Mouse (Mus musculus) hindlimb bud, embryonic 11.5 days (tissue): ENCODE results near the gene Spaar.
"Not testable (repeated sequence)": the region's sequence is repeated elsewhere in the genome, so short reads cannot be mapped to it uniquely, and the experiment has no call there.

ENCODE experiments used
- DNase-seq: peaks from one replicate; pipeline ENCODE4 v3.0.0-alpha.2; 2012; ENCODE audit warnings: low read depth, low spot score; ENCODE audit errors: extremely low spot score

Spaar gene

GRCm38 (mm10) chr4:43772304-43772703 is 42.5 kb downstream of the Spaar start:
- no peak for DNase-seq

- DNase-seq, result no peak
Measured at GRCm38 (mm10) chr4:43795296-43795695, 65.5 kb downstream of the Spaar start.

GRCm38 (mm10) chr4:43795844-43796243 is 66.0 kb downstream of the Spaar start:
- DNase-seq, result not testable (repeated sequence)

DNA sequence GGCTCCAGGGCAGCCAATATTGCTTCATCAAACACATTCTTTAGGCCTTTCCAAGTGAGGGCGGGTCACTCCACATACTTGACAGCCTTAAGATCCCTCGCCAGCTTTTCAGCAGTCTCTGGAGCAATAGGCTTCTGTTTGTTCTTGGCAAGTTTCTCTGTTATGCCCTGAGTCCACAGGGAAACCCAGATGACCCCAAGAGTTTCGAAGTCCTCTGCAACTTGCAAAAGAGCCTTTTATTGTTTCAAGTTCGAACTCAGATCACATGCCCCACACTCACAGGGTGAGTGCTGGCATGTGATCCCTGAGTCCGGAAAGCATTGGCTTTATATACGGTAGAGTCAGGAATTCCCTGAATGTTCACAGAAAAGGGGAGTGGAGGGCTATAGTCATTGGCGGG is 69.1 kb downstream of the Spaar start:
- no peak for DNase-seq
